Mouse (Mus musculus): ENCODE results near the gene 2810004N23Rik. TPM values are rescaled to one million over a fixed set of nuclear protein-coding genes. Genes with fewer than 3 reads are reported as not detected.

Gene 2810004N23Rik
- polyA plus RNA-seq, 1 experiment from 2014 or later: 72.1 TPM

DNA sequence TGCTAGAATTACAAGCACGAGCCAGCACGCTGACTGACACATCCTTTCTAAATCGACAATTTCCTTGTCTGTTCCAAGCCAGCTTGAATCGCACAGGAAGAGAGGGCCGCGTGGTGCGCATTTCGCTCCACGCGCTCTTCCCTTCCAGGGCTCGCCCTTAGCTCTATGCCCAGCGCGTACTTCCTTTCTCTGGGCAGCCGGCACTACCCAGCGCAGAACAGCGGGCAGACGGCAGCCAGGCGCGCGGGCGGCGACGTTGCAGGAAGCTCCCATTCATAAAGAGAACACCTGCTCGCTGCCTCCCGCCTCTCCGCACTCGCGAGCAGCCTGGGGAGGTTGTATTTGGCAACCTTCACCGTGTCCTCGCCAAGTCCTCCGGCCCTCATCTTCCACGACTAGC, 70.7 kb downstream of the 2810004N23Rik start:
- Histone ChIP-seq H3K4me1 (peaks cover 34% of the 10 kb centered on the region), H3K4me3 (peak overlapping the region; percentile 70), H3K27ac (replicated peaks) (peak overlapping the region; percentile 80), H3K27me3 (ENCODE audit: low read depth, poor library complexity, severe bottlenecking) (peaks cover 80% of the 10 kb centered on the region), H3K36me3 (no peaks in the 10 kb centered on the region), H3K9me3 (replicated peaks) (no peaks in the 10 kb centered on the region)
- WGBS: under 1% methylated on average over 32 of the region's 32 CpGs
- peak; percentile 51 for DNase-seq (ENCODE audit: low spot score)

DNA sequence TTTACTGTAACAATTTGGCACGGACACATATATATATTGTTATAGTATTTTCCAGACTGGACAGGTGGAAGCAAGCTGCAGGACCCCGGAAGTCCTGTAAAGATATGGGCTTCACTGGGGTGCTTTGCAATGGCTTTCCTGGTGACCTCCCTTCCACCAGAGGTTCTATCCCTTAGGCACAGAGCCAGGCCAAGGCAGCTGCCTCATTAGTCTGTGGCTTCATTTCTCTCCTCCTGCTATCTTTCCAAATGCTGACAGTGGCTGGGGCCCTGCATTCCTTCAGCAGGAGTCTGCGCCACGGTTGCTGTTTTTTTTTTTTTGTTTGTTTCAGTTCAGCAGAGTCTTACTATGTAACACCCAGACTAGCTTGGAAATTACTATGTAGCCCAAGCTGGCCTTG, 71.2 kb downstream of the 2810004N23Rik start:
- Histone ChIP-seq H3K27ac (replicated peaks) (peak overlapping the region; percentile 80), H3K36me3 (no peaks in the 10 kb centered on the region), H3K27me3 (ENCODE audit: low read depth, poor library complexity, severe bottlenecking) (peaks cover 75% of the 10 kb centered on the region), H3K9me3 (replicated peaks) (no peaks in the 10 kb centered on the region), H3K4me1 (peaks cover 34% of the 10 kb centered on the region), H3K4me3 (peak overlapping the region; percentile 70)
- DNase-seq (ENCODE audit: low spot score): no peak
- 53% methylated on average over 4 of the region's 4 CpGs for WGBS

DNA sequence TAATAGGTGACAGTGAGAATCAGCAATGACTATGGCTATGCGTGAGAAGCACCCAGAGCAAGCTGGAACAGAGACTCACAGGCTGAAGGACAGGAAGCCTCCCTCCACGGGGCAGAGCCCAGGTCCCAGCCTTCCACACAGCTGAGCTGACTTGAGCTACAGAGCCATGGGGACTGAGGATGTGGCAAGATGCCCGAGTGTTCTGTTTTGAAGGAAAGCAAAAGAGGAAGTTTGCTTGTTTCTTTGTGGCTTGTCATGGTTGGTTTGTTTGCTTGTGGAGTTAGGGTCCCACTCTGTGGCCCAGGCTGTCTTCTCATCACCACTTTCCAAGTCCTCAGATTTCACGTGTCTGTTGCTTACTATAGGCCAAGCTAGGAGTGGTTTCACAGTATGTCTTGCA, 72.2 kb downstream of the 2810004N23Rik start:
- H3K4me1 ChIP-seq: peaks cover 34% of the 10 kb centered on the region
- WGBS: 72% methylated on average over 4 of the region's 4 CpGs
- H3K36me3 ChIP-seq: no peaks in the 10 kb centered on the region
- no peak overlapping the region for H3K27ac ChIP-seq (replicated peaks)
- no peaks in the 10 kb centered on the region for H3K9me3 ChIP-seq (replicated peaks)
- peaks cover 65% of the 10 kb centered on the region for H3K27me3 ChIP-seq (ENCODE audit: low read depth, poor library complexity, severe bottlenecking)
- no peak overlapping the region for H3K4me3 ChIP-seq
- DNase-seq (ENCODE audit: low spot score): no peak

Other genes with a start within 250 kb of the 2810004N23Rik start
- gene 2310022B05Rik, start 199.8 kb downstream of the 2810004N23Rik start, polyA plus RNA-seq (2016; fragmentation: Nextera tagmentation; extraction: Ambion mirVana): 17.5 and 17.7 TPM in 2 replicates
- gene Ttc13, start 141.1 kb downstream of the 2810004N23Rik start, polyA plus RNA-seq (2016; fragmentation: Nextera tagmentation; extraction: Ambion mirVana): 53.3 and 56.0 TPM in 2 replicates
- 35.4 and 36.5 TPM in 2 replicates for gene Arv1, start 141.0 kb downstream of the 2810004N23Rik start, polyA plus RNA-seq (2016; fragmentation: Nextera tagmentation; extraction: Ambion mirVana)
- 1.7 and 2.0 TPM in 2 replicates for gene Fam89a, start 111.3 kb downstream of the 2810004N23Rik start, polyA plus RNA-seq (2016; fragmentation: Nextera tagmentation; extraction: Ambion mirVana)
- gene Trim67, start 70.0 kb downstream of the 2810004N23Rik start, polyA plus RNA-seq (2016; fragmentation: Nextera tagmentation; extraction: Ambion mirVana): 0.46 and 1.4 TPM in 2 replicates
- 149 and 156 TPM in 2 replicates for gene Gnpat, start 87 bp downstream of the 2810004N23Rik start, polyA plus RNA-seq (2016; fragmentation: Nextera tagmentation; extraction: Ambion mirVana)
- gene Exoc8, start 34.6 kb upstream of the 2810004N23Rik start, polyA plus RNA-seq (2016; fragmentation: Nextera tagmentation; extraction: Ambion mirVana): 8.4 and 9.6 TPM in 2 replicates
- 10.6 and 14.7 TPM in 2 replicates for gene Sprtn, start 34.8 kb upstream of the 2810004N23Rik start, polyA plus RNA-seq (2016; fragmentation: Nextera tagmentation; extraction: Ambion mirVana)
- gene Egln1, start 86.2 kb upstream of the 2810004N23Rik start, polyA plus RNA-seq (2016; fragmentation: Nextera tagmentation; extraction: Ambion mirVana): 11.9 and 12.3 TPM in 2 replicates
- gene Tsnax, start 149.9 kb upstream of the 2810004N23Rik start, polyA plus RNA-seq (2016; fragmentation: Nextera tagmentation; extraction: Ambion mirVana): 138 and 149 TPM in 2 replicates
- 1.4 and 2.0 TPM in 2 replicates for gene Disc1, start 191.1 kb upstream of the 2810004N23Rik start, polyA plus RNA-seq (2016; fragmentation: Nextera tagmentation; extraction: Ambion mirVana)